Mouse (Mus musculus) embryonic fibroblast, embryonic 13.5 days (primary cell): ENCODE results near the gene Cd68. TPM values are rescaled to one million over a fixed set of nuclear protein-coding genes. Genes with fewer than 3 reads are reported as not detected.
A peak's percentile ranks its signal among the peaks of the same experiment; 100 is the strongest.
"Not testable (repeated sequence)": the region's sequence is repeated elsewhere in the genome, so short reads cannot be mapped to it uniquely, and the experiment has no call there.

Experiments used
- H3K27ac ChIP-seq: 2 replicates; pipeline ENCODE4 v1.5.1; 2012; ENCODE audit warnings: low read length, control low read depth, inconsistent platforms; ENCODE audit not compliant: insufficient read depth
- H3K4me1 ChIP-seq: 2 replicates; pipeline ENCODE4 v1.6.1; 2011; ENCODE audit warnings: low read length; ENCODE audit not compliant: control insufficient read depth, insufficient read depth
- H3K4me3 ChIP-seq: 2 replicates; pipeline ENCODE4 v1.5.1; 2011; ENCODE audit warnings: mild to moderate bottlenecking, control low read depth, low read length; ENCODE audit not compliant: insufficient read depth
- CTCF ChIP-seq: IDR thresholded peaks from 2 replicates; pipeline ENCODE4 v1.5.1; 2011; ENCODE audit warnings: mild to moderate bottlenecking, control low read depth, low read length, moderate library complexity, borderline replicate concordance; ENCODE audit not compliant: insufficient read depth
- POLR2A ChIP-seq: IDR thresholded peaks from 2 replicates; pipeline ENCODE4 v1.6.1; 2011; ENCODE audit warnings: low read depth, mild to moderate bottlenecking, control low read depth, low read length, moderate library complexity
- polyA plus RNA-seq: library from polyadenylated mRNA; stranded (reverse); fragments of >200 nt; gene quantifications from 2 replicates; pipeline ENCODE4 v1.2.4, GENCODE M21; 2011; ENCODE audit warnings: low read depth; ENCODE audit not compliant: missing spikeins, insufficient read length

Cd68 gene
- polyA plus RNA-seq, 1 experiment, result 8.6 TPM

- H3K4me3 ChIP-seq, result peak within 1 kb of the TSS; percentile 88
Observed at GRCm38 (mm10) chr11:69632284-69633089, 33.5 kb downstream of the Cd68 start, which contains the start of gene Fxr2. TSS of gene Fxr2 (plus strand) at chr11:69632990.

GRCm38 (mm10) chr11:69629802-69630201 is 36.2 kb downstream of the Cd68 start:
- no peak for TF ChIP-seq CTCF
- TF ChIP-seq POLR2A, result no peak
- no peak overlapping the region for H3K27ac ChIP-seq
- no peak overlapping the region for H3K4me3 ChIP-seq
- H3K4me1 ChIP-seq, result no peaks in the 10 kb centered on the region

More at GRCm38 (mm10) chr11:69632284-69633089, 33.5 kb downstream of the Cd68 start, which contains the start of gene Fxr2:
- 0 out of 2 replicates have a peak, but pooled peaks cover 2% of the 10 kb centered on the region for H3K4me1 ChIP-seq
- peak; percentile 81 for TF ChIP-seq CTCF
- TF ChIP-seq POLR2A, result peak; percentile 57
- H3K27ac ChIP-seq, result peak within 1 kb of the TSS; percentile 88

GRCm38 (mm10) chr11:69628286-69628685 is 37.7 kb downstream of the Cd68 start:
- no peaks in the 10 kb centered on the region for H3K4me1 ChIP-seq
- H3K27ac ChIP-seq, result no peak overlapping the region
- TF ChIP-seq POLR2A (peak; percentile 18; the same call in 1 of the 2 replicates), CTCF (peak; percentile 99)
- H3K4me3 ChIP-seq, result no peak overlapping the region

GRCm38 (mm10) chr11:69624339-69624738 is 41.6 kb downstream of the Cd68 start:
- H3K27ac ChIP-seq, H3K4me1 ChIP-seq, H3K4me3 ChIP-seq: not testable (repeated sequence)

GRCm38 (mm10) chr11:69623006-69623405 is 42.9 kb downstream of the Cd68 start:
- no peak overlapping the region for H3K4me3 ChIP-seq
- no peak overlapping the region for H3K27ac ChIP-seq
- TF ChIP-seq CTCF (no peak), POLR2A (no peak)
- H3K4me1 ChIP-seq, result peaks cover 2% of the 10 kb centered on the region; the same call in 1 of the 2 replicates

GRCm38 (mm10) chr11:69622406-69622805 is 43.5 kb downstream of the Cd68 start:
- Histone ChIP-seq H3K27ac (no peak overlapping the region), H3K4me1 (peaks cover 2% of the 10 kb centered on the region; the same call in 1 of the 2 replicates), H3K4me3 (peak overlapping the region; percentile 58)
- TF ChIP-seq POLR2A (no peak), CTCF (no peak)

- no peak within 1 kb of the TSS for H3K27ac ChIP-seq
Observed at GRCm38 (mm10) chr11:69621571-69622268, 44.2 kb downstream of the Cd68 start, which contains the start of gene Sat2. TSS of gene Sat2 (plus strand) at chr11:69622024.

GRCm38 (mm10) chr11:69620394-69621081 is 45.4 kb downstream of the Cd68 start:
- Histone ChIP-seq H3K27ac (no peak overlapping the region), H3K4me3 (no peak overlapping the region), H3K4me1 (peaks cover 2% of the 10 kb centered on the region; the same call in 1 of the 2 replicates)
- TF ChIP-seq CTCF (no peak), POLR2A (no peak)

More at GRCm38 (mm10) chr11:69621571-69622268, 44.2 kb downstream of the Cd68 start, which contains the start of gene Sat2:
- TF ChIP-seq POLR2A (peak; percentile 55), CTCF (no peak)
- peak within 1 kb of the TSS; percentile 58 for H3K4me3 ChIP-seq
- H3K4me1 ChIP-seq, result peaks cover 2% of the 10 kb centered on the region; the same call in 1 of the 2 replicates

- no peak within 1 kb of the TSS for H3K27ac ChIP-seq
- TF ChIP-seq CTCF (no peak), POLR2A (no peak)
- peaks cover 2% of the 10 kb centered on the region; the same call in 1 of the 2 replicates for H3K4me1 ChIP-seq
- no peak within 1 kb of the TSS for H3K4me3 ChIP-seq
Observed at GRCm38 (mm10) chr11:69617805-69618204, 48.1 kb downstream of the Cd68 start, which contains the start of gene Shbg. TSS of gene Shbg (minus strand) at chr11:69617905.

GRCm38 (mm10) chr11:69616781-69617180 is 49.2 kb downstream of the Cd68 start:
- Histone ChIP-seq H3K4me1 (no peaks in the 10 kb centered on the region), H3K27ac (no peak overlapping the region), H3K4me3 (no peak overlapping the region)
- TF ChIP-seq CTCF, result no peak
- TF ChIP-seq POLR2A, result no peak

- not testable (repeated sequence) for H3K4me1 ChIP-seq, H3K27ac ChIP-seq, H3K4me3 ChIP-seq
Observed at GRCm38 (mm10) chr11:69614257-69614588, 51.7 kb downstream of the Cd68 start.
